ENCODE assay signal across 8 mouse cellular contexts in the genomic region with DNA sequence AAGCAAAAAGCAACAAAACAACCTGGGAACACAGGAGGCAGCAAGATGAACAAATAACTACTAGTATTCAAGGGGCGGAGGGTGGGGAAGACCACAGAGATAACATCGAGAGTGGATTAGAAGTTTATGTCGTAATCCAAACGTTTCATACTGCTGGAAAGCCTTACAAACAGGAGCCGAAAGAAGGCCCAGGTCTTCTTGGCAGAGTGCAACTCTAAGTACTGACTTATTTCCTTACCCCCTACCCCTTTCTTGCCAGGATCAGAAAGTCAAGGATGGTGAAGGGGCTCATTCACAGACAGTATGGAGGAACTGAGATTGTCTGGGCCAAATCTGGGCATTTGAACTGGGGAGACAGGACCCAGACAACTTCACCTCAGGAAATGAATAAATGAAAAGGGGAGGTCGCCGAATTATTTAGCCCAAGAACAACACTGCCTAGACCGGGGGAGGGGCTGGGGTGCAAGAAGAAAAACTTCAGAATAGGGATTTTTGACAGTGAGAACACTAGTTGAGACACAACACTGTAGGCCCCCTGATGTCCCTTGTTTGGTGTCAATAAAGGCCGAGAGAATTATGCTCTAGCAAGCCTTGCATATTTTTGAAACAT. TPM values are rescaled to one million over a fixed set of nuclear protein-coding genes. Genes with fewer than 3 reads are reported as not detected.
A peak's percentile ranks its signal among the peaks of the same experiment; 100 is the strongest.
DNase-seq lines count a peak whose midpoint lies in the region; ATAC-seq and TF ChIP-seq lines count a peak whose summit lies in the region.

No protein-coding gene starts in this region.

- no peaks in the 10 kb centered on the region for H3K27me3 ChIP-seq in heart, embryonic 14.5 days (ENCODE audit: control insufficient read depth, insufficient read depth, low read length)
- H3K27me3 ChIP-seq in hindbrain, embryonic 15.5 days, result 0 out of 2 replicates have a peak, but pooled peaks cover 4% of the 10 kb centered on the region
- H3K27me3 ChIP-seq in midbrain, embryonic 13.5 days, result peaks cover 16% of the 10 kb centered on the region; the same call in 1 of the 2 replicates

- in situ Hi-C loops in ES-E14 (cut with MboI; ENCODE audit: low sequenced_read_pairs in 2 of 2, unreplicated experiment in 2 of 2), result no loop called here

- 50% methylated on average over 9 of the region's 9 CpGs for WGBS in heart, embryonic 14.5 days
- WGBS in hindbrain, embryonic 15.5 days, result 40% methylated on average over 9 of the region's 9 CpGs
- WGBS in midbrain, embryonic 13.5 days, result 40% methylated on average over 9 of the region's 9 CpGs

- no peak for ATAC-seq in heart, embryonic 14.5 days (ENCODE audit: insufficient number of reproducible peaks, insufficient read depth, low FRiP score, low read depth)
- 0 out of 2 replicates have a peak, but pooled peaks have one; percentile 1 for ATAC-seq in hindbrain, embryonic 15.5 days (ENCODE audit: low FRiP score, low read depth)
- peak; percentile 1; the same call in 1 of the 2 replicates for ATAC-seq in midbrain, embryonic 13.5 days
- ATAC-seq in cerebellum, adult (ENCODE audit: insufficient number of reproducible peaks, low FRiP score, low TSS enrichment), result no peak

- no peaks in the 10 kb centered on the region for H3K36me3 ChIP-seq in heart, embryonic 14.5 days (ENCODE audit: control insufficient read depth, insufficient read depth, low read length)
- H3K36me3 ChIP-seq in ES-E14 (ENCODE audit: control insufficient read depth, insufficient read depth, low read length, poor library complexity, severe bottlenecking), result no peaks in the 10 kb centered on the region
- H3K36me3 ChIP-seq in hindbrain, embryonic 15.5 days, result no peaks in the 10 kb centered on the region
- H3K36me3 ChIP-seq in midbrain, embryonic 13.5 days, result no peaks in the 10 kb centered on the region

- H3K27ac ChIP-seq in heart, embryonic 14.5 days (replicated peaks in 1 of 2; ENCODE audit: control insufficient read depth in 1 of 2, insufficient read depth in 1 of 2, low read depth in 2 of 2, low read length in 2 of 2), result peak overlapping the region; percentile 39 to 89; a peak in 3 of 4 replicates
- H3K27ac ChIP-seq in ES-E14 (ENCODE audit: insufficient read depth, low read depth, low read length, poor library complexity, severe bottlenecking), result no peak overlapping the region
- peak overlapping the region; percentile 77 for H3K27ac ChIP-seq in hindbrain, embryonic 15.5 days (replicated peaks)
- H3K27ac ChIP-seq in midbrain, embryonic 13.5 days, result peak overlapping the region; percentile 85; the same call in 1 of the 2 replicates

- no peak for DNase-seq in heart, adult 8-10 months (ENCODE audit: low spot score)
- DNase-seq in ES-E14 (ENCODE audit: low read depth, low spot score), result no peak
- no peak for DNase-seq in left cerebral cortex, adult 18-20 months (ENCODE audit: low spot score in 2 of 2)
- DNase-seq in layer of hippocampus, adult 18-20 months (ENCODE audit: low spot score in 2 of 2), result no peak

- H3K4me3 ChIP-seq in heart, embryonic 14.5 days (ENCODE audit: control insufficient read depth in 1 of 2, insufficient read depth in 1 of 2, low read depth in 1 of 2, low read length in 2 of 2), result peak overlapping the region; percentile 57 to 79; a peak in 2 of 4 replicates
- H3K4me3 ChIP-seq in ES-E14 (ENCODE audit: insufficient read depth in 1 of 2, low read depth in 1 of 2, low read length in 2 of 2, poor library complexity in 1 of 2, severe bottlenecking in 1 of 2), result peak overlapping the region; percentile 84 to 91; a peak in 3 of 4 replicates
- peak overlapping the region; percentile 63 for H3K4me3 ChIP-seq in hindbrain, embryonic 15.5 days
- peak overlapping the region; percentile 72 for H3K4me3 ChIP-seq in midbrain, embryonic 13.5 days (replicated peaks)

- H3K9me3 ChIP-seq in heart, embryonic 14.5 days (ENCODE audit: control insufficient read depth, low read length), result no peaks in the 10 kb centered on the region
- no peaks in the 10 kb centered on the region for H3K9me3 ChIP-seq in ES-E14 (ENCODE audit: control insufficient read depth, insufficient read depth, low read depth, low read length)
- H3K9me3 ChIP-seq in hindbrain, embryonic 15.5 days, result no peaks in the 10 kb centered on the region
- H3K9me3 ChIP-seq in midbrain, embryonic 13.5 days, result no peaks in the 10 kb centered on the region

- H3K4me2 ChIP-seq in heart, embryonic 14.5 days (ENCODE audit: low read length), result peak overlapping the region; percentile 85
- H3K4me2 ChIP-seq in hindbrain, embryonic 15.5 days, result peak overlapping the region; percentile 99
- peak overlapping the region; percentile 96 for H3K4me2 ChIP-seq in midbrain, embryonic 13.5 days (replicated peaks)

- peaks cover 14 to 36% of the 10 kb centered on the region in 2 experiments for H3K4me1 ChIP-seq in heart, embryonic 14.5 days (ENCODE audit: control insufficient read depth in 2 of 2, insufficient read depth in 2 of 2, low read length in 2 of 2)
- peaks cover 2 to 6% of the 10 kb centered on the region in 2 experiments; a peak in 2 of 4 replicates for H3K4me1 ChIP-seq in ES-E14 (ENCODE audit: control insufficient read depth in 2 of 2, insufficient read depth in 2 of 2, low read length in 2 of 2, poor library complexity in 1 of 2)
- H3K4me1 ChIP-seq in hindbrain, embryonic 15.5 days (replicated peaks), result peaks cover 34% of the 10 kb centered on the region
- H3K4me1 ChIP-seq in midbrain, embryonic 13.5 days (replicated peaks), result peaks cover 52% of the 10 kb centered on the region

- 0 out of 2 replicates have a peak overlapping the region, but pooled peaks have one; percentile 92 for H3K9ac ChIP-seq in heart, embryonic 14.5 days (ENCODE audit: low read length)
- H3K9ac ChIP-seq in ES-E14 (ENCODE audit: insufficient read depth, low read depth, low read length, poor library complexity, severe bottlenecking), result no peak overlapping the region
- H3K9ac ChIP-seq in hindbrain, embryonic 15.5 days, result no peak overlapping the region
- peak overlapping the region; percentile 83; the same call in 1 of the 2 replicates for H3K9ac ChIP-seq in midbrain, embryonic 13.5 days (replicated peaks)

TF ChIP-seq in ES-E14, 5 proteins besides CTCF, POLR2A, EP300 and RAD21:
- TF ChIP-seq CHD2 (IDR thresholded peaks at IDR 0.05; ENCODE audit: low read depth, low read length) (no peak), MAFK (IDR thresholded peaks at IDR 0.05; ENCODE audit: insufficient read depth, low read depth, low read length) (no peak), ZC3H11A (IDR thresholded peaks at IDR 0.05; ENCODE audit: borderline replicate concordance, low read depth, low read length) (no peak), ZNF384 (IDR thresholded peaks at IDR 0.05; ENCODE audit: low read depth, low read length) (no peak), HCFC1 (IDR thresholded peaks at IDR 0.05; ENCODE audit: borderline replicate concordance, insufficient read depth, low read length) (no peak)

RNA-seq across cellular contexts. Expression of gene Lrp4, which starts 0.7 kb away (rescaled TPM):
- polyA plus RNA-seq in heart, embryonic 14.5 days (2014; fragmentation: Nextera tagmentation; extraction: Ambion mirVana), result 3.5 and 3.8 TPM in 2 replicates
- 10 to 100 TPM in 3 of 4 experiments, 1 to 10 TPM in 1; 8.9 to 13.3 (median 11.3) TPM for total RNA-seq in heart, adult 8-10 months (2022)
- total RNA-seq in ES-E14 (2012; rRNA removed), result 14.2 and 23.4 TPM in 2 replicates
- polyA plus RNA-seq in hindbrain, embryonic 15.5 days (2015; fragmentation: Nextera tagmentation; extraction: Ambion mirVana), result 5.2 and 5.4 TPM in 2 replicates
- polyA plus RNA-seq in midbrain, embryonic 13.5 days (2015; fragmentation: Nextera tagmentation; extraction: Ambion mirVana), result 7.1 and 10.2 TPM in 2 replicates
- total RNA-seq in left cerebral cortex, adult 18-20 months (2021), result 10 to 100 TPM; 21.0 to 23.1 TPM
- total RNA-seq in layer of hippocampus, adult 18-20 months (2021), result 10 to 100 TPM; 27.2 to 31.2 TPM

RNA-seq across cellular contexts. Expression of gene 1110051M20Rik, which starts 12.1 kb away (rescaled TPM):
- polyA plus RNA-seq in heart, embryonic 14.5 days (2014; fragmentation: Nextera tagmentation; extraction: Ambion mirVana), result 42.1 and 46.3 TPM in 2 replicates
- total RNA-seq in heart, adult 8-10 months (2022), result 10 to 100 TPM in 3 of 4 experiments, 1 to 10 TPM in 1; 9.1 to 14.9 (median 13.8) TPM
- 10.3 and 12.4 TPM in 2 replicates for total RNA-seq in ES-E14 (2012; rRNA removed)
- polyA plus RNA-seq in hindbrain, embryonic 15.5 days (2015; fragmentation: Nextera tagmentation; extraction: Ambion mirVana), result 157 and 161 TPM in 2 replicates
- 147 and 165 TPM in 2 replicates for polyA plus RNA-seq in midbrain, embryonic 13.5 days (2015; fragmentation: Nextera tagmentation; extraction: Ambion mirVana)
- total RNA-seq in left cerebral cortex, adult 18-20 months (2021), result 100 to 1,000 TPM in 1 of 2 experiments, 10 to 100 TPM in 1; 92.1 to 103 TPM
- 100 to 1,000 TPM; 111 to 121 TPM for total RNA-seq in layer of hippocampus, adult 18-20 months (2021)

Comparison
In these comparisons a context has a peak if more than half of its experiments do, and no peak if none do; other contexts are left out.
1. ATAC-seq: peak in hindbrain, embryonic 15.5 days (single experiment) and midbrain, embryonic 13.5 days (single experiment); none in heart, embryonic 14.5 days (single experiment) and cerebellum, adult (single experiment).
2. H3K9ac ChIP-seq: peak in heart, embryonic 14.5 days (single experiment) and midbrain, embryonic 13.5 days (single experiment); none in ES-E14 (single experiment) and hindbrain, embryonic 15.5 days (single experiment).
3. Peak in every context shown above with its lines, with median percentiles within 50 percentile points of each other: H3K4me2 ChIP-seq and H3K4me3 ChIP-seq.